Mouse (Mus musculus) large intestine, adult 2 months (tissue): ENCODE results near the gene Mstn. TPM values are rescaled to one million over a fixed set of nuclear protein-coding genes. Genes with fewer than 3 reads are reported as not detected.

Source experiments
- DNase-seq: peaks from one replicate; pipeline ENCODE4 v3.0.0-alpha.2; 2012; ENCODE audit warnings: low read depth, low spot score
- WGBS: fragments of 180-500 bp; shearing (Covaris S2); methylation state at CpG from one replicate; pipeline ENCODE4 v1.1.7; 2018; 5-methylcytosine and 5-hydroxymethylcytosine counted together
- polyA plus RNA-seq: library from polyadenylated mRNA; depleted of rRNA; stranded (reverse); fragments of >200 nt; gene quantifications from 2 replicates; pipeline ENCODE4 v1.2.3, GENCODE M21; 2012; rRNA removed

The Mstn gene
- 0.02 TPM in 1 of 2 replicates, not detected in the other for polyA plus RNA-seq

- DNase-seq, result no peak
- WGBS, result 67% methylated on average over 6 of the region's 6 CpGs
Measured at GRCm38 (mm10) chr1:53061340-53061739, at the start of gene Mstn. Gene Mstn (plus strand): TSS chr1:53061640.

GRCm38 (mm10) chr1:53014716-53015115 is 46.7 kb upstream of the Mstn start:
- 73% methylated on average over 6 of the region's 6 CpGs for WGBS
- no peak for DNase-seq

- no peak for DNase-seq
- 79% methylated on average over 5 of the region's 5 CpGs for WGBS
Measured at GRCm38 (mm10) chr1:53015606-53016005, 45.8 kb upstream of the Mstn start.

- 59% methylated on average over 3 of the region's 3 CpGs for WGBS
- DNase-seq, result no peak
Measured at GRCm38 (mm10) chr1:53018746-53019505, 42.5 kb upstream of the Mstn start.

GRCm38 (mm10) chr1:53020079-53020478 is 41.4 kb upstream of the Mstn start, which contains the start of gene 1700019D03Rik:
Gene 1700019D03Rik (minus strand): TSS chr1:53020179.
- no peak for DNase-seq
- WGBS, result 47% methylated on average over 5 of the region's 5 CpGs

- no peak for DNase-seq
Measured at GRCm38 (mm10) chr1:53032550-53032949, 28.9 kb upstream of the Mstn start.

- DNase-seq, result no peak
- WGBS, result 81% methylated on average over 5 of the region's 5 CpGs
Measured at GRCm38 (mm10) chr1:53037443-53037871, 24.0 kb upstream of the Mstn start.

- 73% methylated on average over 8 of the region's 8 CpGs for WGBS
- DNase-seq, result no peak
Measured at GRCm38 (mm10) chr1:53049763-53050427, 11.5 kb upstream of the Mstn start.

GRCm38 (mm10) chr1:53053087-53054022 is 8.1 kb upstream of the Mstn start:
- WGBS, result 44% methylated on average over 9 of the region's 9 CpGs
- no peak for DNase-seq

- DNase-seq, result no peak
- 39% methylated on average over 5 of the region's 5 CpGs for WGBS
Measured at GRCm38 (mm10) chr1:53059106-53059505, 2.3 kb upstream of the Mstn start.

GRCm38 (mm10) chr1:53060499-53060898 is 941 bp upstream of the Mstn start:
- 62% methylated on average over 8 of the region's 8 CpGs for WGBS
- DNase-seq, result no peak

GRCm38 (mm10) chr1:53061871-53062608 is 600 bp downstream of the Mstn start:
- 61% methylated on average over 13 of the region's 13 CpGs for WGBS
- no peak for DNase-seq

- WGBS, result 87% methylated on average over 4 of the region's 4 CpGs
- DNase-seq, result no peak
Measured at GRCm38 (mm10) chr1:53063921-53064320, 2.5 kb downstream of the Mstn start.

GRCm38 (mm10) chr1:53069726-53070514 is 8.5 kb downstream of the Mstn start:
- 66% methylated on average over 5 of the region's 5 CpGs for WGBS
- DNase-seq, result no peak

GRCm38 (mm10) chr1:53070664-53071175 is 9.3 kb downstream of the Mstn start:
- 63% methylated on average over 1 of the region's 1 CpGs for WGBS
- DNase-seq, result no peak

- DNase-seq, result no peak
- 81% methylated on average over 3 of the region's 3 CpGs for WGBS
Measured at GRCm38 (mm10) chr1:53076656-53077055, 15.2 kb downstream of the Mstn start.

GRCm38 (mm10) chr1:53079876-53080275 is 18.4 kb downstream of the Mstn start:
- DNase-seq, result no peak
- 63% methylated on average over 2 of the region's 2 CpGs for WGBS

- no peak for DNase-seq
- 63% methylated on average over 3 of the region's 3 CpGs for WGBS
Measured at GRCm38 (mm10) chr1:53080603-53081002, 19.2 kb downstream of the Mstn start.
